Mouse (Mus musculus) stomach, embryonic 15.5 days (tissue): ENCODE data around the gene Prpf6. TPM values are rescaled to one million over a fixed set of nuclear protein-coding genes. Genes with fewer than 3 reads are reported as not detected.

Experiments used
- ATAC-seq: fragments of 200-750 bp; cut with Nextera tagmentation; 2 replicates; pipeline ENCODE4 v1.8.0; 2017; ENCODE audit warnings: low read depth, moderate number of reproducible peaks, moderate TSS enrichment; ENCODE audit not compliant: insufficient read depth, low FRiP score
- H3K27ac ChIP-seq: fragments of 300-500 bp; sonication (generic); 2 replicates; pipeline ENCODE4 v1.5.1; 2015; ENCODE audit warnings: mild to moderate bottlenecking, inconsistent platforms
- H3K27me3 ChIP-seq: fragments of 300-500 bp; sonication (generic); replicated peaks from 2 replicates; pipeline ENCODE4 v1.6.1; 2015; ENCODE audit warnings: inconsistent platforms
- H3K36me3 ChIP-seq: fragments of 300-500 bp; sonication (generic); 2 replicates; pipeline ENCODE4 v1.6.1; 2015; ENCODE audit warnings: inconsistent platforms
- H3K4me1 ChIP-seq: fragments of 300-500 bp; sonication (generic); 2 replicates; pipeline ENCODE4 v1.6.1; 2015; ENCODE audit warnings: inconsistent platforms
- H3K4me2 ChIP-seq: fragments of 300-500 bp; sonication (generic); 2 replicates; pipeline ENCODE4 v1.6.1; 2015; ENCODE audit warnings: mild to moderate bottlenecking, inconsistent platforms
- H3K4me3 ChIP-seq: fragments of 300-500 bp; sonication (generic); replicated peaks from 2 replicates; pipeline ENCODE4 v1.5.1; 2015; ENCODE audit warnings: inconsistent platforms
- H3K9ac ChIP-seq: fragments of 300-500 bp; sonication (generic); 2 replicates; pipeline ENCODE4 v1.6.1; 2015; ENCODE audit warnings: inconsistent platforms
- H3K9me3 ChIP-seq: fragments of 300-500 bp; sonication (generic); 2 replicates; pipeline ENCODE4 v1.6.1; 2016; ENCODE audit warnings: inconsistent platforms
- WGBS: fragments of 180-500 bp; shearing (Covaris S2); methylation state at CpG from one replicate; pipeline ENCODE4 v1.1.7; 2015; 5-methylcytosine and 5-hydroxymethylcytosine counted together
- polyA plus RNA-seq: library from polyadenylated mRNA; unstranded; fragments of >200 nt; fragmentation: Nextera tagmentation; extraction: Ambion mirVana; gene quantifications from 2 replicates; pipeline ENCODE4 v1.2.1, GENCODE M21; 2015

Prpf6 gene
- polyA plus RNA-seq, 1 experiment from 2014 or later = 52.7 TPM

- Histone ChIP-seq H3K4me1 (peaks cover 18% of the 10 kb centered on the region), H3K4me2 (peak overlapping the region; percentile 87), H3K27ac (0 out of 2 replicates have a peak overlapping the region, but pooled peaks have one; percentile 26), H3K9ac (no peak overlapping the region), H3K27me3 (peaks cover 59% of the 10 kb centered on the region), H3K36me3 (no peaks in the 10 kb centered on the region), H3K9me3 (no peaks in the 10 kb centered on the region), H3K4me3 (peak overlapping the region; percentile 45)
- WGBS = under 1% methylated on average over 41 of the region's 41 CpGs
- no peak for ATAC-seq
Observed at GRCm38 (mm10) chr2:181670913-181671311, 79.2 kb downstream of the Prpf6 start.

GRCm38 (mm10) chr2:181671326-181671725 is 79.7 kb downstream of the Prpf6 start, which contains the start of gene Sox18:
Sox18 (minus strand) TSS chr2:181671640.
- no peak within 1 kb of the TSS; the same call in 1 of the 2 replicates for H3K9ac ChIP-seq
- peak within 1 kb of the TSS; percentile 87 for H3K4me2 ChIP-seq
- under 1% methylated on average over 41 of the region's 43 CpGs for whole genome bisulfite sequencing
- ATAC-seq = no peak
- H3K27ac ChIP-seq = 0 out of 2 replicates have a peak within 1 kb of the TSS, but pooled peaks have one; percentile 26
- H3K4me1 ChIP-seq = peaks cover 18% of the 10 kb centered on the region
- no peaks in the 10 kb centered on the region for H3K36me3 ChIP-seq
- no peaks in the 10 kb centered on the region for H3K9me3 ChIP-seq
- peaks cover 59% of the 10 kb centered on the region for H3K27me3 ChIP-seq
- H3K4me3 ChIP-seq = peak within 1 kb of the TSS; percentile 45

GRCm38 (mm10) chr2:181671984-181672383 is 80.3 kb downstream of the Prpf6 start:
- Histone ChIP-seq H3K9me3 (no peaks in the 10 kb centered on the region), H3K9ac (no peak overlapping the region), H3K4me3 (no peak overlapping the region), H3K27me3 (peaks cover 59% of the 10 kb centered on the region), H3K4me1 (peaks cover 18% of the 10 kb centered on the region), H3K27ac (no peak overlapping the region), H3K36me3 (no peaks in the 10 kb centered on the region), H3K4me2 (peak overlapping the region; percentile 87)
- WGBS = 31% methylated on average over 7 of the region's 7 CpGs
- no peak for ATAC-seq

- Histone ChIP-seq H3K9me3 (no peaks in the 10 kb centered on the region), H3K36me3 (no peaks in the 10 kb centered on the region), H3K27me3 (peaks cover 55% of the 10 kb centered on the region), H3K27ac (no peak overlapping the region), H3K4me2 (no peak overlapping the region), H3K4me1 (peaks cover 18% of the 10 kb centered on the region), H3K9ac (no peak overlapping the region), H3K4me3 (no peak overlapping the region)
- WGBS = 45% methylated on average over 1 of the region's 1 CpGs
- ATAC-seq = no peak
Observed at GRCm38 (mm10) chr2:181673501-181673900, 81.8 kb downstream of the Prpf6 start.

GRCm38 (mm10) chr2:181674934-181675333 is 83.3 kb downstream of the Prpf6 start:
- no peak for ATAC-seq
- no peak overlapping the region for H3K4me3 ChIP-seq
- H3K4me1 ChIP-seq = peaks cover 24% of the 10 kb centered on the region
- H3K36me3 ChIP-seq = no peaks in the 10 kb centered on the region
- no peak overlapping the region for H3K4me2 ChIP-seq
- H3K27ac ChIP-seq = no peak overlapping the region
- no peaks in the 10 kb centered on the region for H3K9me3 ChIP-seq
- H3K9ac ChIP-seq = no peak overlapping the region
- 76% methylated on average over 4 of the region's 4 CpGs for WGBS
- H3K27me3 ChIP-seq = peaks cover 42% of the 10 kb centered on the region

GRCm38 (mm10) chr2:181675454-181675853 is 83.8 kb downstream of the Prpf6 start:
- peaks cover 37% of the 10 kb centered on the region for H3K27me3 ChIP-seq
- no peaks in the 10 kb centered on the region for H3K36me3 ChIP-seq
- no peak overlapping the region for H3K27ac ChIP-seq
- H3K4me3 ChIP-seq = 0 out of 2 replicates have a peak overlapping the region, but pooled peaks have one; percentile 3
- ATAC-seq = peak; percentile 29; the same call in 1 of the 2 replicates
- H3K9ac ChIP-seq = no peak overlapping the region
- H3K9me3 ChIP-seq = no peaks in the 10 kb centered on the region
- H3K4me2 ChIP-seq = peak overlapping the region; percentile 29; the same call in 1 of the 2 replicates
- peaks cover 19% of the 10 kb centered on the region for H3K4me1 ChIP-seq
- 5% methylated on average over 14 of the region's 14 CpGs for WGBS

GRCm38 (mm10) chr2:181676424-181676823 is 84.8 kb downstream of the Prpf6 start:
- H3K9ac ChIP-seq = no peak overlapping the region
- no peak for ATAC-seq
- peaks cover 18% of the 10 kb centered on the region; the same call in 1 of the 2 replicates for H3K4me1 ChIP-seq
- WGBS = 65% methylated on average over 2 of the region's 2 CpGs
- H3K36me3 ChIP-seq = no peaks in the 10 kb centered on the region
- H3K4me3 ChIP-seq = no peak overlapping the region
- H3K4me2 ChIP-seq = no peak overlapping the region
- H3K27me3 ChIP-seq = peaks cover 28% of the 10 kb centered on the region
- no peaks in the 10 kb centered on the region for H3K9me3 ChIP-seq
- no peak overlapping the region for H3K27ac ChIP-seq

- H3K27me3 ChIP-seq = peaks cover 20% of the 10 kb centered on the region
- no peak for ATAC-seq
- H3K9ac ChIP-seq = no peak overlapping the region
- no peaks in the 10 kb centered on the region for H3K9me3 ChIP-seq
- 72% methylated on average over 5 of the region's 5 CpGs for WGBS
- H3K4me2 ChIP-seq = no peak overlapping the region
- H3K4me3 ChIP-seq = no peak overlapping the region
- H3K27ac ChIP-seq = 0 out of 2 replicates have a peak overlapping the region, but pooled peaks have one; percentile 19
- H3K4me1 ChIP-seq = peaks cover 17% of the 10 kb centered on the region; the same call in 1 of the 2 replicates
- H3K36me3 ChIP-seq = no peaks in the 10 kb centered on the region
Observed at GRCm38 (mm10) chr2:181677096-181677754, 85.6 kb downstream of the Prpf6 start.

GRCm38 (mm10) chr2:181677755-181678098 is 86.1 kb downstream of the Prpf6 start:
- Histone ChIP-seq H3K4me3 (no peak overlapping the region), H3K4me1 (peaks cover 17% of the 10 kb centered on the region; the same call in 1 of the 2 replicates), H3K9me3 (no peaks in the 10 kb centered on the region), H3K4me2 (no peak overlapping the region), H3K27me3 (peaks cover 14% of the 10 kb centered on the region), H3K9ac (no peak overlapping the region), H3K27ac (0 out of 2 replicates have a peak overlapping the region, but pooled peaks have one; percentile 19), H3K36me3 (no peaks in the 10 kb centered on the region)
- ATAC-seq = no peak
- 54% methylated on average over 3 of the region's 3 CpGs for WGBS

- no peak overlapping the region for H3K27ac ChIP-seq
- H3K4me1 ChIP-seq = peaks cover 17% of the 10 kb centered on the region; the same call in 1 of the 2 replicates
- no peak overlapping the region for H3K4me3 ChIP-seq
- no peak overlapping the region for H3K9ac ChIP-seq
- peak; percentile 59 for ATAC-seq
- H3K27me3 ChIP-seq = peaks cover 5% of the 10 kb centered on the region; the same call in 1 of the 2 replicates
- no peaks in the 10 kb centered on the region for H3K36me3 ChIP-seq
- H3K4me2 ChIP-seq = no peak overlapping the region
- WGBS = 49% methylated on average over 1 of the region's 1 CpGs
- no peaks in the 10 kb centered on the region for H3K9me3 ChIP-seq
Observed at GRCm38 (mm10) chr2:181678780-181679179, 87.1 kb downstream of the Prpf6 start.

- H3K9ac ChIP-seq = peak within 1 kb of the TSS; percentile 85
- peak; percentile 15; the same call in 1 of the 2 replicates for ATAC-seq
- H3K4me1 ChIP-seq = peaks cover 17% of the 10 kb centered on the region; the same call in 1 of the 2 replicates
- no peaks in the 10 kb centered on the region for H3K27me3 ChIP-seq
- no peaks in the 10 kb centered on the region for H3K9me3 ChIP-seq
- under 1% methylated on average over 67 of the region's 69 CpGs for WGBS
- peak within 1 kb of the TSS; percentile 89 for H3K4me2 ChIP-seq
- no peaks in the 10 kb centered on the region for H3K36me3 ChIP-seq
- H3K4me3 ChIP-seq = peak within 1 kb of the TSS; percentile 74
- H3K27ac ChIP-seq = peak within 1 kb of the TSS; percentile 37; the same call in 1 of the 2 replicates
Observed at GRCm38 (mm10) chr2:181679951-181680715, 88.5 kb downstream of the Prpf6 start, which contains the start of gene Tcea2. Tcea2 (plus strand) TSS chr2:181680310.
